Mouse (Mus musculus): ENCODE measurements around the gene Gm2696. TPM values are rescaled to one million over a fixed set of nuclear protein-coding genes. Genes with fewer than 3 reads are reported as not detected.
"Not testable (repeated sequence)": the region's sequence is repeated elsewhere in the genome, so short reads cannot be mapped to it uniquely, and the experiment has no call there.

The Gm2696 gene
- polyA plus RNA-seq (2014; fragmentation: Nextera tagmentation; extraction: Ambion mirVana): not detected in 2 replicates

DNA sequence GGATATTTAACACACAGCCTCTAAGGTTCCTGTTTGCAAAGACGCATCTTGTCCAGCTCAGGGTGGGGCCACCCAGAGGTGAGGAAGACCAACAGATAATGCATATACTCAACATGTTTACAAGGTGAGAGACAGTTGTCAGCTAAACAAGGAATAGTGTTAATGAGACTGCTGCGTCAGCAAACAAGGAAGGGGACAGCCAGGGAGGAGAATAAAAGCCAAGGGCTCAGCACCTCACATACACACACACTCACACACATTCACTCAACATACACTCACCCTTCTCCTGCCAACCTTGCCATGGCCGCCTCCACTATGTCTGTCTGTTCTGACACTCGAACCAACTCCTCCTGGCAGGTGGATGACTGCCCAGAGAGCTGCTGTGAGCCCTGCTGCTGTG lies at the start of gene Gm2696:
TSS of gene Gm2696 (plus strand) at position 301 of the 400 bp plus-strand sequence.
- Histone ChIP-seq H3K27ac (replicated peaks; ENCODE audit: low read depth, low read length) (no peak within 1 kb of the TSS), H3K36me3 (ENCODE audit: control insufficient read depth, insufficient read depth, low read length) (no peaks in the 10 kb centered on the region), H3K27me3 (ENCODE audit: control insufficient read depth, insufficient read depth, low read length) (no peaks in the 10 kb centered on the region), H3K4me1 (ENCODE audit: control insufficient read depth, insufficient read depth, low read length) (0 out of 2 replicates have a peak, but pooled peaks cover 4% of the 10 kb centered on the region), H3K4me2 (ENCODE audit: low read depth, severe bottlenecking) (no peak within 1 kb of the TSS), H3K9me3 (ENCODE audit: control insufficient read depth, low read length) (peaks cover 4% of the 10 kb centered on the region; the same call in 1 of the 2 replicates), H3K4me3 (ENCODE audit: low read depth, low read length) (no peak within 1 kb of the TSS), H3K9ac (ENCODE audit: low read length) (no peak within 1 kb of the TSS)
- ATAC-seq (ENCODE audit: insufficient number of reproducible peaks, low FRiP score, low TSS enrichment, low read depth) (no peak), DNase-seq (ENCODE audit: low spot score) (no peak)
- WGBS: 55% methylated on average over 4 of the region's 4 CpGs

DNA sequence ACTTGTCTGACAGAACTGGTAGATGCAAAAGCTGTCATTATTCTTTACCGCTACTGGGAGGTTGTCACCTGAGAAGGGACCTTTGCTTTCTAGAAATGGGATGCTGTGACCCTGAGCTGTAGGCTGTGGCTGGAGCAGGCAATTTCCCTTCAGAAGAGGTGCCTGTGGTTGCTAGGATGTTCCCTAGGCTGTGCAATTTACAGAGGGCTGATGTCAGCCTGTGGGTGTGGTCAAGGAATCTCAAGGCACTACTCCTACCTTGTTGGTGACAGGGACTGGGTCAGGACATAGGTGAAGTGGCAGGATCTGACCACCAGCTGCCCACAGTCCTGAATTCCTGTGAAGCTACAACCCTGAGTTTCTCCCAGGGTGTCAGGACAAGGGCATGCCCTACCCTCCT lies 44.8 kb upstream of the Gm2696 start:
- Histone ChIP-seq H3K9ac (ENCODE audit: low read length) (no peak overlapping the region), H3K27ac (replicated peaks; ENCODE audit: low read depth, low read length) (no peak overlapping the region), H3K4me1 (ENCODE audit: control insufficient read depth, insufficient read depth, low read length) (no peaks in the 10 kb centered on the region), H3K27me3 (ENCODE audit: control insufficient read depth, insufficient read depth, low read length) (no peaks in the 10 kb centered on the region), H3K4me3 (ENCODE audit: low read depth, low read length) (no peak overlapping the region), H3K36me3 (ENCODE audit: control insufficient read depth, insufficient read depth, low read length) (no peaks in the 10 kb centered on the region), H3K9me3 (ENCODE audit: control insufficient read depth, low read length) (no peaks in the 10 kb centered on the region), H3K4me2 (ENCODE audit: low read depth, severe bottlenecking) (no peak overlapping the region)
- DNase-seq (ENCODE audit: low spot score) (no peak), ATAC-seq (ENCODE audit: insufficient number of reproducible peaks, low FRiP score, low TSS enrichment, low read depth) (no peak)
- WGBS: 82% methylated on average over 1 of the region's 1 CpGs

DNA sequence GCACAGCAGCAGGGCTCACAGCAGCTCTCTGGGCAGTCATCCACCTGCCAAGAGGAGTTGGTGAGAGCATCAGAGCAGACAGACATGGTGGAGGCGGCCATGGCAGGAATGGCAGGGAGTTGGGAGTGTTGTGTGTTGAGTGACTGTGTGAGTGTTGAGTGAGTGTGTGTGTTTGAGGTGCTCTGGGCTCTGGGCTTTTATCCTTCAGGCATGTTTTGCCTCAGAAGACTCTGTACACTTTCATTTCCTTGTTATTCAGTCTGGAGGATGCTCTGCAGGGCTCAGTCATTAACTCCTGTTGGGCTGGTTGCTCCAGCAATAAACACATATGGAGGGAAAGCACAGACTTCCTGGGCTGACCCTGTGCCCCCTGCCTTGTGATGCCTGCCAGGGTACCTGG lies 43.3 kb upstream of the Gm2696 start, which contains the start of gene Gm3238:
TSS of gene Gm3238 (minus strand) at position 101 of the 400 bp plus-strand sequence.
- not testable (repeated sequence) for DNase-seq (ENCODE audit: low spot score); H3K9ac ChIP-seq (ENCODE audit: low read length); H3K27me3 ChIP-seq (ENCODE audit: control insufficient read depth, insufficient read depth, low read length); H3K4me2 ChIP-seq (ENCODE audit: low read depth, severe bottlenecking); H3K27ac ChIP-seq (replicated peaks; ENCODE audit: low read depth, low read length); H3K4me1 ChIP-seq (ENCODE audit: control insufficient read depth, insufficient read depth, low read length); ATAC-seq (ENCODE audit: insufficient number of reproducible peaks, low FRiP score, low TSS enrichment, low read depth); H3K36me3 ChIP-seq (ENCODE audit: control insufficient read depth, insufficient read depth, low read length); H3K4me3 ChIP-seq (ENCODE audit: low read depth, low read length); H3K9me3 ChIP-seq (ENCODE audit: control insufficient read depth, low read length)
- 83% methylated on average over 1 of the region's 1 CpGs for WGBS

DNA sequence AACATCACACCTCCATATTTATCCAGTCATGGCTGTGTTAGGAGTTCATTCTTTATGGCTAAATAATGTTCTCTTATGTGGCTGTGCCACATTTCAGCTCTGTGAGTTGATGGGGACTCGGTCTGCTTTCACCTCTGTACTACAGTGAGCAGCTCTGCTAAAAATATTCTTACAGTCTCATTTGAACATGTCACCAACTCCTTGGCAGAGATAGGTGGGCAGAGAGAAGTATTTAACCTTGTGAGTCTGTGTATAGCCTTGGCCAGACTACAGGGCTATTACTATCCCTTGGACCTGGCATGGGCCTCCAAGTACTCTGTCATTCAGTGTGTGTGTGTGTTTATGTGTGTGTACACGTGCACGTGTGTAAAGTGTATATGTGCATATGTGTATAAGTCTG lies 42.3 kb upstream of the Gm2696 start:
- not testable (repeated sequence) for H3K4me2 ChIP-seq (ENCODE audit: low read depth, severe bottlenecking); H3K27me3 ChIP-seq (ENCODE audit: control insufficient read depth, insufficient read depth, low read length); H3K36me3 ChIP-seq (ENCODE audit: control insufficient read depth, insufficient read depth, low read length); H3K27ac ChIP-seq (replicated peaks; ENCODE audit: low read depth, low read length); H3K4me3 ChIP-seq (ENCODE audit: low read depth, low read length); ATAC-seq (ENCODE audit: insufficient number of reproducible peaks, low FRiP score, low TSS enrichment, low read depth); H3K4me1 ChIP-seq (ENCODE audit: control insufficient read depth, insufficient read depth, low read length); H3K9me3 ChIP-seq (ENCODE audit: control insufficient read depth, low read length); DNase-seq (ENCODE audit: low spot score); H3K9ac ChIP-seq (ENCODE audit: low read length)
- WGBS: 100% methylated on average over 1 of the region's 3 CpGs

DNA sequence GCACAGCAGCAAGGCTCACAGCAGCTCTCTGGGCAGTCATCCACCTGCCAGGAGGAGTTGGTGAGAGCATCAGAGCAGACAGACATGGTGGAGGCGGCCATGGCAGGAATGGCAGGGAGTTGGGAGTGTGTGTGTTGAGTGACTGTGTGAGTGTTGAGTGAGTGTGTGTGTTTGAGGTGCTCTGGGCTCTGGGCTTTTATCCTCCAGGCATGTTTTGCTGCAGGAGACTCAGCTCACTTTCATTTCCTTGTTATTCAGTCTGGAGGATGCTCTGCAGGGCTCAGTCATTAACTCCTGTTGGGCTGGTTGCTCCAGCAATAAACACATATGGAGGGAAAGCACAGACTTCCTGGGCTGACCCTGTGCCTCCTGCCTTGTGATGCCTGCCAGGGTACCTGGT lies 37.6 kb upstream of the Gm2696 start, which contains the start of gene Gm7138:
TSS of gene Gm7138 (minus strand) at position 101 of the 400 bp plus-strand sequence.
- H3K27me3 ChIP-seq (ENCODE audit: control insufficient read depth, insufficient read depth, low read length); H3K4me2 ChIP-seq (ENCODE audit: low read depth, severe bottlenecking); H3K4me3 ChIP-seq (ENCODE audit: low read depth, low read length); H3K27ac ChIP-seq (replicated peaks; ENCODE audit: low read depth, low read length); H3K4me1 ChIP-seq (ENCODE audit: control insufficient read depth, insufficient read depth, low read length); H3K9me3 ChIP-seq (ENCODE audit: control insufficient read depth, low read length); H3K36me3 ChIP-seq (ENCODE audit: control insufficient read depth, insufficient read depth, low read length); H3K9ac ChIP-seq (ENCODE audit: low read length); ATAC-seq (ENCODE audit: insufficient number of reproducible peaks, low FRiP score, low TSS enrichment, low read depth); DNase-seq (ENCODE audit: low spot score): not testable (repeated sequence)
- 53% methylated on average over 1 of the region's 1 CpGs for WGBS

DNA sequence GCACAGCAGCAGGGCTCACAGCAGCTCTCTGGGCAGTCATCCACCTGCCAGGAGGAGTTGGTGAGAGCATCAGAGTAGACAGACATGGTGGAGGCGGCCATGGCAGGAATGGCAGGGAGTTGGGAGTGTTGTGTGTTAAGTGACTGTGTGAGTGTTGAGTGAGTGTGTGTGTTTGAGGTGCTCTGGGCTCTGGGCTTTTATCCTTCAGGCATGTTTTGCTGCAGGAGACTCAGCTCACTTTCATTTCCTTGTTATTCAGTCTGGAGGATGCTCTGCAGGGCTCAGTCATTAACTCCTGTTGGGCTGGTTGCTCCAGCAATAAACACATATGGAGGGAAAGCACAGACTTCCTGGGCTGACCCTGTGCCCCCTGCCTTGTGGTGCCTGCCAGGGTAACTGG lies 32.0 kb upstream of the Gm2696 start, which contains the start of gene Gm3250:
TSS of gene Gm3250 (minus strand) at position 101 of the 400 bp plus-strand sequence.
- H3K4me1 ChIP-seq (ENCODE audit: control insufficient read depth, insufficient read depth, low read length); H3K4me3 ChIP-seq (ENCODE audit: low read depth, low read length); H3K9ac ChIP-seq (ENCODE audit: low read length); H3K27me3 ChIP-seq (ENCODE audit: control insufficient read depth, insufficient read depth, low read length); H3K9me3 ChIP-seq (ENCODE audit: control insufficient read depth, low read length); DNase-seq (ENCODE audit: low spot score); ATAC-seq (ENCODE audit: insufficient number of reproducible peaks, low FRiP score, low TSS enrichment, low read depth); H3K27ac ChIP-seq (replicated peaks; ENCODE audit: low read depth, low read length); H3K36me3 ChIP-seq (ENCODE audit: control insufficient read depth, insufficient read depth, low read length); H3K4me2 ChIP-seq (ENCODE audit: low read depth, severe bottlenecking): not testable (repeated sequence)
- WGBS: 67% methylated on average over 1 of the region's 1 CpGs

DNA sequence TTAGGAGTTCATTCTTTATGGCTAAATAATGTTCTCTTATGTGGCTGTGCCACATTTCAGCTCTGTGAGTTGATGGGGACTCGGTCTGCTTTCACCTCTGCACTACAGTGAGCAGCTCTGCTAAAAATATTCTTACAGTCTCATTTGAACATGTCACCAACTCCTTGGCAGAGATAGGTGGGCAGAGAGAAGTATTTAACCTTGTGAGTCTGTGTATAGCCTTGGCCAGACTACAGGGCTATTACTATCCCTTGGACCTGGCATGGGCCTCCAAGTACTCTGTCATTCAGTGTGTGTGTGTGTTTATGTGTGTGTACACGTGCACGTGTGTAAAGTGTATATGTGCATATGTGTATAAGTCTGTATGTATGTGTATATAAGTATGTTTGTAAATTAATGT lies 31.1 kb upstream of the Gm2696 start:
- H3K9me3 ChIP-seq (ENCODE audit: control insufficient read depth, low read length); H3K36me3 ChIP-seq (ENCODE audit: control insufficient read depth, insufficient read depth, low read length); ATAC-seq (ENCODE audit: insufficient number of reproducible peaks, low FRiP score, low TSS enrichment, low read depth); H3K27ac ChIP-seq (replicated peaks; ENCODE audit: low read depth, low read length); H3K4me1 ChIP-seq (ENCODE audit: control insufficient read depth, insufficient read depth, low read length); H3K9ac ChIP-seq (ENCODE audit: low read length); DNase-seq (ENCODE audit: low spot score); H3K4me3 ChIP-seq (ENCODE audit: low read depth, low read length); H3K4me2 ChIP-seq (ENCODE audit: low read depth, severe bottlenecking); H3K27me3 ChIP-seq (ENCODE audit: control insufficient read depth, insufficient read depth, low read length): not testable (repeated sequence)
- 100% methylated on average over 1 of the region's 3 CpGs for WGBS

DNA sequence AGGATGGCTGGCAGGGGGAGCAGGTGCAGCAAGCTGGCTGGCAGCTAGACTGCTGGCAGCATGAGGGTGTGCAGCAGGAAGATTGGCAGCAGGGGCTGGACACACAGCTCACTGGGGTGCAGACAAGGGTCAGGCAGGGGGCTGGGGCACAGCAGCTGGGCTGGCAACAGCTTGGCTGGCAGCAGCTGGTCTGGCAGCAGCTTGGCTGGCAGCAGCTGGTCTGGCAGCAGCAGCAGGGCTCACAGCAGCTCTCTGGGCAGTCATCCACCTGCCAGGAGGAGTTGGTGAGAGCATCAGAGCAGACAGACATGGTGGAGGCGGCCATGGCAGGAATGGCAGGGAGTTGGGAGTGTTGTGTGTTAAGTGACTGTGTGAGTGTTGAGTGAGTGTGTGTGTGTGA lies 26.6 kb upstream of the Gm2696 start, which contains the start of gene Gm7137:
TSS of gene Gm7137 (minus strand) at position 325 of the 400 bp plus-strand sequence.
- not testable (repeated sequence) for H3K36me3 ChIP-seq (ENCODE audit: control insufficient read depth, insufficient read depth, low read length); ATAC-seq (ENCODE audit: insufficient number of reproducible peaks, low FRiP score, low TSS enrichment, low read depth); H3K27ac ChIP-seq (replicated peaks; ENCODE audit: low read depth, low read length); H3K4me3 ChIP-seq (ENCODE audit: low read depth, low read length); H3K27me3 ChIP-seq (ENCODE audit: control insufficient read depth, insufficient read depth, low read length); H3K4me1 ChIP-seq (ENCODE audit: control insufficient read depth, insufficient read depth, low read length); H3K9ac ChIP-seq (ENCODE audit: low read length); H3K4me2 ChIP-seq (ENCODE audit: low read depth, severe bottlenecking); H3K9me3 ChIP-seq (ENCODE audit: control insufficient read depth, low read length); DNase-seq (ENCODE audit: low spot score)
- no CpG with 5 or more reads among the region's 1 CpGs for WGBS

DNA sequence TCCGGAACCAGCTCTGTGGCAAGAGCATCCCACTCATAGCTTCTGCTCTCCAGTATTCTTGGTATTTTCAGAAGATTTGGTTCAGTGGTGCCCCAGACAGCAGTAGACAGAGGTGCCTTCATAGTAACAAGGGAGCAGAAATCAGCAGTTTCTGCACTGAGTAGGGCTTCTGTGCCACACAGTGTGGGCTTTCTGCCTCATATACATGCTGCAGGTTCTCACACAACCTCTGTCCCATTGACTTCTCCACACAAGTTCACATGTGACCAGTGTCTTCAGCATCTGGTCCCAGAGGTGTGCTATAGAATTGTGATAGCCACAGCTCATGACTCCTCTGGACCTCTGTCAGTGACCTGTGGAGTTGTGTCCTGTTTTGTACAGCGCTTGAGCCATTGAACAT lies 25.9 kb upstream of the Gm2696 start:
- Histone ChIP-seq H3K4me2 (ENCODE audit: low read depth, severe bottlenecking) (no peak overlapping the region), H3K4me3 (ENCODE audit: low read depth, low read length) (no peak overlapping the region), H3K4me1 (ENCODE audit: control insufficient read depth, insufficient read depth, low read length) (no peaks in the 10 kb centered on the region), H3K27me3 (ENCODE audit: control insufficient read depth, insufficient read depth, low read length) (no peaks in the 10 kb centered on the region), H3K36me3 (ENCODE audit: control insufficient read depth, insufficient read depth, low read length) (no peaks in the 10 kb centered on the region), H3K9ac (ENCODE audit: low read length) (no peak overlapping the region), H3K27ac (replicated peaks; ENCODE audit: low read depth, low read length) (no peak overlapping the region), H3K9me3 (ENCODE audit: control insufficient read depth, low read length) (no peaks in the 10 kb centered on the region)
- ATAC-seq (ENCODE audit: insufficient number of reproducible peaks, low FRiP score, low TSS enrichment, low read depth) (no peak), DNase-seq (ENCODE audit: low spot score) (no peak)
- 69% methylated on average over 2 of the region's 2 CpGs for whole genome bisulfite sequencing

Measured in limb, embryonic 11.5 days (tissue).